Mouse (Mus musculus) gastrocnemius, postnatal 10 days (tissue): ENCODE data around the gene Rps18. TPM values are rescaled to one million over a fixed set of nuclear protein-coding genes. Genes with fewer than 3 reads are reported as not detected.
A peak's percentile ranks its signal among the peaks of the same experiment; 100 is the strongest.
"Not testable (repeated sequence)": the region's sequence is repeated elsewhere in the genome, so short reads cannot be mapped to it uniquely, and the experiment has no call there.

Experiments
- DNase-seq: peaks from one replicate; pipeline ENCODE4 v3.0.0; 2021; ENCODE audit warnings: mixed read lengths
- total RNA-seq, 2 experiments: library from RNA; stranded (reverse); gene quantifications; 2 replicates each; pipeline ENCODE4 v1.2.3; 2021

Rps18 gene
- total RNA-seq, 2 experiments from 2014 or later, result 649 to 675 TPM

- DNase-seq, result no peak
Observed at GRCm38 (mm10) chr17:33968927-33969326, 13.1 kb upstream of the Rps18 start.

- DNase-seq, result peak; percentile 78
Observed at GRCm38 (mm10) chr17:33968489-33968888, 12.7 kb upstream of the Rps18 start.

GRCm38 (mm10) chr17:33965846-33966550 lies 10.2 kb upstream of the Rps18 start:
- DNase-seq, result no peak

GRCm38 (mm10) chr17:33965082-33965845 lies 9.5 kb upstream of the Rps18 start:
- DNase-seq, result no peak

- no peak for DNase-seq
Observed at GRCm38 (mm10) chr17:33962876-33963275, 7.1 kb upstream of the Rps18 start.

GRCm38 (mm10) chr17:33959948-33960347 lies 4.1 kb upstream of the Rps18 start:
- DNase-seq, result peak; percentile 5

GRCm38 (mm10) chr17:33959135-33959534 lies 3.3 kb upstream of the Rps18 start:
- DNase-seq, result no peak

- no peak for DNase-seq
Observed at GRCm38 (mm10) chr17:33958451-33958850, 2.6 kb upstream of the Rps18 start.

- no peak for DNase-seq
Observed at GRCm38 (mm10) chr17:33957493-33957892, 1.7 kb upstream of the Rps18 start.

GRCm38 (mm10) chr17:33956336-33956735 lies 535 bp upstream of the Rps18 start:
- no peak for DNase-seq

- peak; percentile 65 for DNase-seq
Observed at GRCm38 (mm10) chr17:33954646-33955554, 901 bp downstream of the Rps18 start.

GRCm38 (mm10) chr17:33953961-33954565 lies 1.7 kb downstream of the Rps18 start:
- DNase-seq, result no peak

- DNase-seq, result no peak
Observed at GRCm38 (mm10) chr17:33953310-33953709, 2.5 kb downstream of the Rps18 start.

- no peak for DNase-seq
Observed at GRCm38 (mm10) chr17:33952879-33953278, 2.9 kb downstream of the Rps18 start.

GRCm38 (mm10) chr17:33952015-33952414 lies 3.8 kb downstream of the Rps18 start:
- DNase-seq, result not testable (repeated sequence)

GRCm38 (mm10) chr17:33951021-33951946 lies 4.5 kb downstream of the Rps18 start, which contains the start of gene B3galt4:
Gene B3galt4, minus strand, starts transcription at chr17:33951488.
- peak; percentile 74 for DNase-seq

GRCm38 (mm10) chr17:33950131-33950625 lies 5.6 kb downstream of the Rps18 start:
- no peak for DNase-seq

GRCm38 (mm10) chr17:33948905-33949537 lies 6.8 kb downstream of the Rps18 start:
- no peak for DNase-seq

GRCm38 (mm10) chr17:33948090-33948904 lies 7.5 kb downstream of the Rps18 start:
- no peak for DNase-seq
